Mouse (Mus musculus) megakaryocyte, embryonic 14.5 days (primary cell): ENCODE measurements around the gene Dram1.

Experiments
- FLI1 ChIP-seq: IDR thresholded peaks from 2 replicates; pipeline ENCODE4 v1.6.1; 2012; ENCODE audit warnings: low read length, inconsistent platforms, mixed read lengths
- GATA1 ChIP-seq: IDR thresholded peaks from 3 replicates; pipeline ENCODE4 v1.6.1; 2012; ENCODE audit warnings: mixed read lengths, low read length, inconsistent platforms, borderline replicate concordance

DNA sequence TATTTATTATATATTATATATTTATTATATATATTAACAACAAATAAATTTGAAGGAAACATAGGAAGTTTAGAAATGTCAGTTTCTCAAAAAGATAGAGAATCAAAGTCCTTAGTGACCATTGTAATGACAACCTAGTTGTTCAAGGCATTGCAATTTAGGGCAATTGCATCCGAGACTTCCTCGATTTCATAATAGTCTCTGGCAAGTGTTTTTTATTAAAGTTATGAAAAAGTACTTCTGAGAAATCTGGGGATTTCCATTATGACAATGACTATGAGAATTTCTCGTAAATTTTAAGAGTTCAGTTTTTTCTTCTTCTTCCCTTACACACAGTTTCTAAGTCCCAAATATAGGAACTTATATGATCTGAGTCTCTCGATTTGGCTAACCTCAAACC is 6.4 kb downstream of the Dram1 start:
- TF ChIP-seq GATA1 = no peak
- no peak for TF ChIP-seq FLI1
